ENCODE assay signal across 17 mouse cellular contexts in genomic region chr11:42320882-42321281, GRCm38 (mm10). TPM values are rescaled to one million over a fixed set of nuclear protein-coding genes. Genes with fewer than 3 reads are reported as not detected.
"Had no signal": no experiment of that assay in that cellular context is flagged by ENCODE, and none has a peak within 500 bp of the region (broad histone marks: within the 10 kb centered on the region; RNA-seq: fewer than 3 reads in every experiment).

Gabra6 (minus strand) TSS chr11:42321072.

- H3K9ac ChIP-seq: liver, embryonic 15.5 days; lung, embryonic 15.5 days; midbrain, embryonic 15.5 days; neural tube, embryonic 13.5 days had no signal

- H3K4me2 ChIP-seq: liver, embryonic 11.5 days; liver, embryonic 15.5 days; lung, embryonic 15.5 days; midbrain, embryonic 11.5 days; midbrain, embryonic 15.5 days; neural tube, embryonic 13.5 days had no signal

- ATAC-seq: midbrain, embryonic 15.5 days had no signal

- H3K4me1 ChIP-seq: limb, embryonic 10.5 days; liver, embryonic 15.5 days; lung, embryonic 15.5 days; megakaryocyte, embryonic 14.5 days; midbrain, embryonic 15.5 days; neural tube, embryonic 13.5 days had no signal

- H3K9me3 ChIP-seq: limb, embryonic 10.5 days; liver, embryonic 15.5 days; lung, embryonic 15.5 days; megakaryocyte, embryonic 14.5 days; midbrain, embryonic 15.5 days; neural tube, embryonic 13.5 days had no signal

- H3K36me3 ChIP-seq: limb, embryonic 10.5 days; liver, embryonic 15.5 days; lung, embryonic 15.5 days; midbrain, embryonic 15.5 days; neural tube, embryonic 13.5 days had no signal

- DNase-seq: kidney, postnatal 25 days; lung, postnatal 14 days; retina, postnatal 1 day; thymus, postnatal 4 days had no signal

- H3K4me3 ChIP-seq: left cerebral cortex, adult 2 months; limb, embryonic 10.5 days; liver, embryonic 15.5 days; lung, embryonic 15.5 days; megakaryocyte, embryonic 14.5 days; midbrain, embryonic 15.5 days; neural tube, embryonic 13.5 days had no signal

- H3K27ac ChIP-seq: left cerebral cortex, adult 2 months; limb, embryonic 10.5 days; liver, embryonic 15.5 days; lung, embryonic 15.5 days; macrophage; midbrain, embryonic 15.5 days; neural tube, embryonic 13.5 days had no signal

- H3K27me3 ChIP-seq: liver, embryonic 15.5 days; lung, embryonic 15.5 days; megakaryocyte, embryonic 14.5 days; midbrain, embryonic 15.5 days; neural tube, embryonic 13.5 days had no signal

RNA-seq across cellular contexts. Expression of gene Gabra6, which starts in this region (rescaled TPM):
- polyA plus RNA-seq: kidney, embryonic 16.5 days; limb, embryonic 10.5 days; limb, embryonic 14.5 days; liver, embryonic 11.5 days; liver, embryonic 15.5 days; lung, embryonic 15.5 days; macrophage; midbrain, embryonic 11.5 days; midbrain, embryonic 15.5 days; neural tube, embryonic 13.5 days; stomach, embryonic 16.5 days had no signal
